Mouse (Mus musculus): ENCODE data around the gene Hp1bp3.

The Hp1bp3 gene

DNA sequence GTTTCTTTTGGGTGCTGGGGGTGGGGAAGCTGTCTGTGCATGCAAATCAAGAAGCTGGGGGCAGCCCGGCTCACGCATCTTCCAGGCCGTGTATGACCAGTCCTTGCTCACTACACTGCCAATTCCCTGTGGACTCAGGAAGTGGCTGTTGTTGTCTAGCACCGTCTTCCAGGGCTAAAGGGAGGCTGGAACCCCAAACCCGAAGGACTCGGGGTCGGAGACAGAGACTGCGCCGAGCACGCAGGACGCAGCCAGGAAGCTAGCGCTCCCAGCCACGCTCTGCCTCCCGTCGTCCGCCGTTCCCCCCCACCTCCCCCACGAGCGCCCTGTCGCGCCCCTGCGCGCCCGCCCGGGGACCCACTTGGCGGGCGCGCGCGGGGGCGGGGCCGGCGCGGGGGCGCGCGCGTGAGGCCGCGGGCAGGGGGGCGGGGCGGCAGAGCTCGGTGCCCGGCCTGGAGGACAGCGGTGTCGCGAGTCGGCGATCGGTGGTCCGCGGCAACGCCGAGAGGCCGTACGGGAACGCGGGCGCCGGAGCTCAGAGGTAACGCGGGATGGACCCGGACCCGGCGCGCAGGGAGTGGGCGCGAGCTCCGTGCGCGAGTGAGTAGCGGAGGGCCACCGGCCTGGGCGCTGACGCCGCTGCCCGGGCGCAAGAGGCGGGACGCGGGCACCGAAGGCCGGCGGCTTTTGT lies at the start of gene Hp1bp3:
Hp1bp3 (plus strand) TSS at position 97 of the 691 bp plus-strand sequence.
- DNase-seq (ENCODE audit: extremely low spot score, low read depth, low spot score), result peak; percentile 10

DNA sequence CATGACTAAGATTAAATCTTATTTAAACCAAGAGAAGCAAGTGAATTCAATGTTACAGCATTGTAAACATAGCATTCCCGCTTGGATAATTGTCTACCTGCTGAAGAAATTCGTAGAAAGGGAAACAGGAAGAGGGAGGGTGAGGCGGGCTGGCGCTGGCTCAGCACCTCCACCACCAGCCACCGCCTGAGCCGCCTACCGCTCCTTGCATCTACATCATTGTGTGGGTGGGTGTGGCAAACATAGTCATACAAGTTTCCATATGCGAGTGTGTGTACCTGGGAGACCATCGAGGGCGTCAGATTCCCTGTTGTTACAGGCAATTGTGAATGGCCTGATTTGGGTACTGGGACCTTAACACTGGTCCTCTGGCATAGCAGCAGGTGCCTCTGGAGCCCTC lies 49.6 kb upstream of the Hp1bp3 start:
- no peak for DNase-seq (ENCODE audit: extremely low spot score, low read depth, low spot score)

DNA sequence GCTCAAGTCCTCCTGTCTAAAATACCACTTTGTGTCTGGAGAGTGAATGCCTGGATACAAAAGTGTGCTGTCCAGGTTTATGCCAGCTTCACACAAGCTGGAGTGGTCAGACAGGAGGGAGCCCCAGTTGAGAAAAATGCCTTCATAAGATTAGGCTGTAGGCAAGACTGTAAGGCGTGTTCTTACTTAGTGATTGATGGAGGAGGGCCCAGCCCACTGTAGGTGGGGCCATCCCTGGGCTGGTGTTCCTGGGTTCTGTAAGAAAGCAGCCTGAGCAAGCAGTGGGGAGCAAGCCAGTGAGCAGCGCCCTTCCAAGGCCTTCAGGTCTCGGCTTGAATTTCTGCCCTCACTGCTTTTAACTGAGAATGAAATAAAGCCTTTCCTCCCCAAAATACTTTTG lies 47.9 kb upstream of the Hp1bp3 start:
- no peak for DNase-seq (ENCODE audit: extremely low spot score, low read depth, low spot score)

DNA sequence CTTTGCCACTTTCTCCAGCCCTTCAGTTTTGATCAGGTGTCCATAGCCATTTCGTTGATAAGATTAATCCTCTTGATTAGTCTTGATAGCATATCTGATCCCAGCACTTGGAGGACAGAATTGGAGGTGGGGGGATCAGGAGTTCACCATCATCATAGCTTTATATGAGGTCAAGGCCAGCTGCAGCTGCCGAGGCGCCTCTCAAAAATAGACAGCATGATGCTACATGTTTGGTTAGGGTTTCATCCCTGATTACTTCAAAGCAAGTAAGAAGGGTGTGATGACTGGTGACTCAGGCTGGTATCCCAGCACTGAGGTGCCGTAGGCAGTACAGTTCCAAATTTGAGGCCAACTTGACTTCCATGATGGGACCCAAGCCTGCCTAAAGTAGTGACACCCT lies 46.7 kb upstream of the Hp1bp3 start:
- no peak for DNase-seq (ENCODE audit: extremely low spot score, low read depth, low spot score)

DNA sequence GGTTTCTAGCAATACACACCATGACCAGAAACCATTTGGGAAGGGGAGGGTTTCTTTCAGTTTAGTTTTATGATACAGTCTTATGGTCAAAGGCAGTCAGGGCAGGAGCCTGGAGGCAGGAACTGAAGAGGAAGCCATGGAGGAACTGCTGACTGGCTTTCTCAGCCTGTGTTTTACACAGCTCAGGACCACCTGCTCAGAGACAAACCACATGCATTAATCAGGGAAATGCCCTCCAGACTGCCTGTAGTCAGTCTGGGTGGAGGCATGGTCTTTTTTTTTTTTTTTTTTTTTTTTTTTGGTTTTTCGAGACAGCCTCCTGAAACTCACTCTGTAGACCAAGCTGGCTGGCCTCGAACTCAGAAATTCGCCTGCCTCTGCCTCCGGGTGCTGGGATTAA lies 43.4 kb upstream of the Hp1bp3 start:
- no peak for DNase-seq (ENCODE audit: extremely low spot score, low read depth, low spot score)

DNA sequence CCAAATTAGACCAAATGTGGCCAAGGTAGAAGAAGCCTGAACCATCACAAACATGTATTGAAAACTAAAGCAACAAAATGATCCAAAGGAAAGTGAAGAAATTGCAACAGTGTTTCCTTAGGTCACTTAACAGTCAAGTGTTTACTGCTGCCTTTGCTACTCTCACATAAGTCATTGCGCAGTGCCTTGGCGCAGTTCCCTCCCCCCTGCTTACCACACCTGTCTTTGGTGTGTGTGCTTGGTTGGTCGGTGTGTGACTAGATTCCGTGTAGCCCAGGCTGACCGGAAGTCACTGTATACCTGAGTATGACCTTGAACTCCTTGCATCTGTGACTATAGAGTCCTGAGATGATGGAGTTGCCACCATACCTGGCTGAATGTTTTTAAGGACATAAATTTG lies 36.7 kb upstream of the Hp1bp3 start:
- DNase-seq (ENCODE audit: extremely low spot score, low read depth, low spot score), result no peak

- no peak for DNase-seq (ENCODE audit: extremely low spot score, low read depth, low spot score)
Measured at GRCm38 (mm10) chr4:138180719-138181118, 35.4 kb upstream of the Hp1bp3 start.

DNA sequence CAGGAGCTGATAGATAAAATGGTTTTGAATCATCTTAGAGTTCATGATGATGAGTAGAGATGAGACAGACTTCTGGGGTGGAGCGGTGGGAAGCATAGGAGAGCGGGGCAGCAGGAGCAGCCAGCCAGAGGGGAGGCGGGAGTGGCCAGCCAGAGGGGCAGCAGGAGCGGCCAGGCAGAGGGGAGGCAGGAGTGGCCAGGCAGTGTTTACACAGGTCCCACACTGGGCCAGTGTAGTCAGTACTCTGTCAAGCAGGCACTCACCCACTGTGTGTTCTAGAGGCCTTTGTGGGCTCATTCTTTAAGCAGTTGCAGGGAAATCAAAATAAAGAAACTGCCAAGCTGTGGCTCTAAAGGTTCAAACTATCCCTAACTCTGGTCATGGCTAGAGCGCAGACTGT lies 32.0 kb upstream of the Hp1bp3 start:
- no peak for DNase-seq (ENCODE audit: extremely low spot score, low read depth, low spot score)

DNA sequence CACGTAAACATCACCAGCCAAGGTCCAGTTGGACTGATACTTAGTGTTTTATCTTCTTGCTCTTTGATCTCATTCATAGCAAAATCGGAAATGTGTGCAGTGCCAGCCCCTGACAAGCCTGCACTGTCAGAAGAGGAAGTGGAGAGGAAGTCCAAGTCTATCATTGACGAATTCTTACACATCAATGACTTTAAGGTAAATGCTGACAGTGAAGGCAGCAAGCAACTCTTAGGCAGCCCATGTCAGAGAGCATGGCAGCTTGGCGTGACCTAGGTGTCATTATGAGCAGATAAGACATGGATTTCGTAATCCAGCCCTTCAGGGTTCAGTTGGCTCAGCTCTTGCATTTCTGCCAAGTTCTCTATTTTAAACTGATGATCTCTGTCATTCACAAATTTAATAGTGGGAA lies 31.5 kb upstream of the Hp1bp3 start:
- DNase-seq (ENCODE audit: extremely low spot score, low read depth, low spot score), result no peak

GRCm38 (mm10) chr4:138185961-138186360 lies 30.1 kb upstream of the Hp1bp3 start:
- no peak for DNase-seq (ENCODE audit: extremely low spot score, low read depth, low spot score)

DNA sequence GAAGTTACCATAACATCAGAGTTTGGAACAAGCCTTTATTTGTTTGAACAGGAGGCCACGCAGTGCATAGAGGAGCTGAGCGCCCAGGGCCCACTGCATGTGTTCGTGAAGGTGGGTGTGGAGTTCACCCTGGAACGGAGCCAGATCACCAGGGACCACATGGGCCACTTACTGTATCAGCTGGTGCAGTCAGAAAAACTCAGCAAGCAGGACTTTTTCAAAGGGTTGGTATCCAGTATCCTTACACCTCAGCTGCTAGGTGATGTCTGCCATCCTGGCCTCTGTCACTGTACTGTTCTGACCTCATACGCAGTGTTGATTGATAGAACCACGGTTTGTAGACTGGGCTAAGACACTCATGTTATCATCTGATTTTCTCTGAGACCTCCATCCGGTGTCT lies 28.1 kb upstream of the Hp1bp3 start:
- no peak for DNase-seq (ENCODE audit: extremely low spot score, low read depth, low spot score)

- DNase-seq (ENCODE audit: extremely low spot score, low read depth, low spot score), result no peak
Measured at GRCm38 (mm10) chr4:138192561-138192960, 23.5 kb upstream of the Hp1bp3 start.

GRCm38 (mm10) chr4:138200769-138201168 lies 15.3 kb upstream of the Hp1bp3 start:
- no peak for DNase-seq (ENCODE audit: extremely low spot score, low read depth, low spot score)

GRCm38 (mm10) chr4:138201696-138202095 lies 14.4 kb upstream of the Hp1bp3 start:
- no peak for DNase-seq (ENCODE audit: extremely low spot score, low read depth, low spot score)

DNA sequence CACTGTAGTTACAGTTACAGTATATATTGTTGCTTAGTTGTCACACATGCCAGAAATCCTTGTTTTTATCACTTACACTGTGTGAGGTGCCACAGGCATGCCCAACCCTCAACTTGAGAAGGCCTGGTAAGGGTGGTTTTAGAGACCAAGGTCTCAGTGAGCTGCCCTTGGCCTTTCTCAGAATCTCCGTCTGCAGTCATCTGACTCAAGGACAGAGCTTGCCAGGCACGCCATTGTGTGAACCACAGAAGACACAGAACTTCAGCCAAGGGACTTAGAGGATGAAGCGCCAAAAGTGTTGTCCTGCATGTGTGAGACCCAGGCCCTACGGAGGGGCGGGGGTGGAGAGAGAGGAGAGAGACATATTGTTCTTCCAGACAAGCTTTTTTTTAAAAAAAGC lies 6.0 kb upstream of the Hp1bp3 start:
- DNase-seq (ENCODE audit: extremely low spot score, low read depth, low spot score), result no peak

- no peak for DNase-seq (ENCODE audit: extremely low spot score, low read depth, low spot score)
Measured at GRCm38 (mm10) chr4:138213861-138214260, 2.2 kb upstream of the Hp1bp3 start.

- peak; percentile 20 for DNase-seq (ENCODE audit: extremely low spot score, low read depth, low spot score)
Measured at GRCm38 (mm10) chr4:138215671-138216199, 361 bp upstream of the Hp1bp3 start.

DNA sequence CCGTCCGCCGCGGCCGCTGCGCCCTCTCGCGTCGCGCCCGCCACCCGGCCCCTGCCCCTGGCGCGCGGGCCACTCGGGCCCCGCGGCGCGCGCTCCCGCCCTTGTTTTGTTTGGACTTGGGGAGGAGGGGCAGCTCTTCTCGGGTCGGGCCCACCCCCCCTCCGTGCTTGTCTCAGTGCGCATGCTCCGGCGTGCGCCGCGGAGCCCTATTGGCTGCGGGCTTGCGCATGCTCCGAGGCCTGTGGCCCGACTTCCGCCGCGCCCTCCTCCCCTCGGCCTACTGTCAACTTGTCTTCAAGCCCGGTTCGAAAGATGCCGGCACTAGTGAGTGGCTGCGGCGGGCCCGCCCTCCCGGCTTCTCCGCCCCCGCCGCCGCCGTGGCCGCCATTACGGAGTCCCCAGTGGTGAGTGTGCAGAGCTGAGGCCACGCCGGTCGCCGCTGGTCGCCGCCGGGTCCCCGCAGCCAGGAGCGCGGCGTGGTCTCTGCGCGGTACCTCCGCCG lies 846 bp downstream of the Hp1bp3 start:
- DNase-seq (ENCODE audit: extremely low spot score, low read depth, low spot score), result peak; percentile 86

- no peak for DNase-seq (ENCODE audit: extremely low spot score, low read depth, low spot score)
Measured at GRCm38 (mm10) chr4:138217441-138217840, 1.3 kb downstream of the Hp1bp3 start.

GRCm38 (mm10) chr4:138217951-138218685 lies 2.0 kb downstream of the Hp1bp3 start:
- DNase-seq (ENCODE audit: extremely low spot score, low read depth, low spot score), result no peak

DNA sequence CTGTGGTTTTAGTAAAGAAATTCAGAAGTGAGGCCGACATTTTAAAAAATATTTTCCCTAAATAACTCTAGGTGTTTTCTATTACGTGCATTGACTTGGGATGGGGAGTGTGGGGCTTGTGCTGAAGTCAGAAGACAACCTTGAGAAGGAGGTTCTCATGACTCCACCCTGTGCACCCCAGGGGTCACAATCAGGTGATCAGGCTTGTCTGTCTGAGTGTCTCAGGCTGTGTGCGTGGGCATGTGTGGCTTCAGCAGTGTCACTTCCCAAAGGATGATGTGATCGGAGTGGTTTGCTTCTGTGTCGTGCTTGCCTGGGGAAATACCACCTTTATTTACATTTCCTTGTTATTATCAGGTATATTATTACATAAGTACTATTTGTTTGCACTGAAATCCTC lies 3.2 kb downstream of the Hp1bp3 start:
- DNase-seq (ENCODE audit: extremely low spot score, low read depth, low spot score), result no peak

GRCm38 (mm10) chr4:138220761-138221160 lies 4.7 kb downstream of the Hp1bp3 start:
- DNase-seq (ENCODE audit: extremely low spot score, low read depth, low spot score), result no peak

All from hindlimb bud, embryonic 11.5 days (tissue).